Mouse (Mus musculus) layer of hippocampus, adult 2 months (tissue): Measurements from ENCODE around the gene Sipa1l3. TPM values are rescaled to one million over a fixed set of nuclear protein-coding genes. Genes with fewer than 3 reads are reported as not detected.

ENCODE experiments used
- DNase-seq, 2 experiments: peaks; one replicate each; pipeline ENCODE4 v3.0.0; 2022; ENCODE audit warnings: low spot score in 2 of 2
- H3K27ac ChIP-seq: fragments of 200-600 bp; 2 replicates; pipeline ENCODE4 v1.8.1; 2022
- H3K4me3 ChIP-seq: fragments of 200-600 bp; 2 replicates; pipeline ENCODE4 v1.8.1; 2022; ENCODE audit warnings: mild to moderate bottlenecking
- CTCF ChIP-seq: fragments of 200-600 bp; conservative IDR thresholded peaks from 2 replicates; pipeline ENCODE4 v1.8.1; 2022; ENCODE audit warnings: antibody characterized with exemption, mild to moderate bottlenecking, moderate library complexity
- long read RNA-seq, 2 experiments: library from polyadenylated mRNA; stranded (forward); transcript quantifications; one replicate each; pipeline ENCODE4 v2.0.0; 2021; ENCODE audit warnings: borderline mapping rate in 2 of 2
- total RNA-seq, 2 experiments: library from RNA; stranded (reverse); gene quantifications; 2 replicates each; pipeline ENCODE4 v1.2.3; 2021

Sipa1l3 gene
- total RNA-seq, result 100 to 1,000 TPM; 240 to 260 TPM
- long read RNA-seq, experiment 1, partial matches to known transcripts, result 22 of 89 reads
- long read RNA-seq, experiment 1, other reads (novel, unspliced or antisense), result 64 of 89 reads
- long read RNA-seq, experiment 2, partial matches to known transcripts, result 48 of 134 reads
- long read RNA-seq, experiment 2, other reads (novel, unspliced or antisense), result 84 of 134 reads

- peak; percentile 97 for DNase-seq
- no peak; the same call in 1 of the 2 replicates for TF ChIP-seq CTCF
- H3K4me3 ChIP-seq, result peak within 1 kb of the TSS; percentile 67
- peak within 1 kb of the TSS; percentile 93 for H3K27ac ChIP-seq
Measured at GRCm38 (mm10) chr7:29518421-29519210, at the start of gene Sipa1l3. Sipa1l3 (minus strand) TSS chr7:29518641.

DNA sequence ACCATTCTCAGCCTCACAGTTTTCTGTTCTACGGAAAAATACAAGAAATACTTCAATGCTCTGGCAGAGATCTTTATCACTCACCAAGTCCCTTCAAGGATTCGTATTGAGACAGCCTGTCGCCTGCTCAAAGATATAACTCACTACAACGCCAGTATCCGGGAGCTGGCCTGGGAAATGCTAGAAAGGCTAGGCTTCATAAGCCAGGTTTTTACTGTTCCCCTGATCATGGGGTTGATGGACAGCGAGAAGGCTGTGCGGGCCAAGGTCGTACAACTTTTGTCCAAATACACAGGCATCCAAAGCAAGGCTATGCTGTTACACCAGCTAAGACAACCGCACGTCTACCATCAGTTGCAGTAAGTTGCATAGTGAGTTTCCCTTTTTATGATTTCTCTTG, 44.6 kb upstream of the Sipa1l3 start:
- no peak for DNase-seq
- Histone ChIP-seq H3K27ac (no peak overlapping the region), H3K4me3 (no peak overlapping the region)
- no peak for TF ChIP-seq CTCF

- DNase-seq, result no peak
- Histone ChIP-seq H3K4me3 (no peak overlapping the region), H3K27ac (no peak overlapping the region)
- TF ChIP-seq CTCF, result no peak
Measured at GRCm38 (mm10) chr7:29561046-29561445, 42.6 kb upstream of the Sipa1l3 start.

- no peak for DNase-seq
- Histone ChIP-seq H3K4me3 (no peak overlapping the region), H3K27ac (no peak overlapping the region)
- peak; percentile 61 for TF ChIP-seq CTCF
Measured at GRCm38 (mm10) chr7:29559290-29559689, 40.8 kb upstream of the Sipa1l3 start.

DNA sequence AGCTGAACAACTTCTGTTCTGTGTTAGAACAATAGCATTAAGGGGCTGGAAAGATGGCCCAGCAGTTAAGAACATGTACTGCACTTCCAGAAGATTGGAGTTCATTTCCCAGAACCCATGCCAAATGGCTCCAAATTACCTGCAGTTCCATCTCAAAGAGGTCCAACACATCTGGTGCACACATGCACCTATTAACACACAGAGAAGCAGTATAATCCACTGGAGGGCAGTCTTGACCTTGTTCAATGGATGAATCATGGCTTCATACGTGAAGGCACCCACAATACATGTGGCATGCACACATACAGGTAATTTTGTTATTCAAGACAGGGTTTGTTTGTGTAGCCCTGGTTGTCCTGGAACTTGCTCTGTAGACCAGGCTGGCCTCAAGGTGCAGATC, 40.3 kb upstream of the Sipa1l3 start:
- no peak for TF ChIP-seq CTCF

DNA sequence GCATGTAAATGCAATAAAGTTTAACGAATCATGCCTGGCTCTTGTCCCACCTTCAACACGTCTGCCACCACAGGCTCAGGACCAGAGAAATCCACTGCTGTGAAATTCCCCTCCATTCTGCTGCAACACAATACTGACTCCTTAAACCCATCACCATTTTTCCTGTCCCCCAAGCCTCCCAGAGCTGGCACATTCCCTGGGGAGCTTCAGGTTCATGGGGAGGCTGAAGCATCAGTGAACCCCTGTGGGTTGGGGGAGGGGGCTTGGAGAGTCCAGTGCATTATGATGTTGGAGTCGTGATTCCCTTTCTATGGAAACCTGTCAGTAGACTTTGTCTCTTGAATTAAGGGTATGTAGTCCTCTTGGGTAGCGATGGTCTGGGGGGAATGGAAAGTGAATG, 37.8 kb upstream of the Sipa1l3 start:
- Histone ChIP-seq H3K4me3 (no peak overlapping the region), H3K27ac (no peak overlapping the region)
- no peak for TF ChIP-seq CTCF
- no peak for DNase-seq

More for the DNA sequence above, 40.3 kb upstream of the Sipa1l3 start:
- Histone ChIP-seq H3K4me3 (no peak overlapping the region), H3K27ac (no peak overlapping the region)
- DNase-seq, result no peak

GRCm38 (mm10) chr7:29555521-29555920, 37.1 kb upstream of the Sipa1l3 start:
- Histone ChIP-seq H3K4me3 (no peak overlapping the region), H3K27ac (no peak overlapping the region)
- TF ChIP-seq CTCF, result no peak
- no peak for DNase-seq

DNA sequence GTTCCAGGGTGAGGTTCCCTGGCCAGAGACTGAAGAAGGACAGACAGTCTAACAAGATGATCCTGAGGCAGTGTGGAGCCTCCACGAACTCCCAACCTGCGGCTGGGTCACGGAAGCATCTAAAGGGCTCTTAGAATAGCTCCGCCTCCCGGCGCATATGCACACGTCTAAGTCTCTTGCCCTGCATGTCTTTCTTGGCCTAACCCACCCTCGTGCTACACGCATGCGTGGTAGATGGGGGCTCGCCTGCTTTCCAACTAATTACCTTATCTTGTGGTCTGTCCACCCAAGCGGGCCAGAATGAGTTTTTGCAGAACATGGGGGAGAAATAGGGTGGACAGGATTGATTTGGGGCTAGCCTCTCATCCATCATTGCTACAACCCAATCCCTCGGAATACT, 36.6 kb upstream of the Sipa1l3 start:
- no peak for DNase-seq
- H3K27ac ChIP-seq, result no peak overlapping the region
- no peak overlapping the region for H3K4me3 ChIP-seq
- no peak for TF ChIP-seq CTCF

DNA sequence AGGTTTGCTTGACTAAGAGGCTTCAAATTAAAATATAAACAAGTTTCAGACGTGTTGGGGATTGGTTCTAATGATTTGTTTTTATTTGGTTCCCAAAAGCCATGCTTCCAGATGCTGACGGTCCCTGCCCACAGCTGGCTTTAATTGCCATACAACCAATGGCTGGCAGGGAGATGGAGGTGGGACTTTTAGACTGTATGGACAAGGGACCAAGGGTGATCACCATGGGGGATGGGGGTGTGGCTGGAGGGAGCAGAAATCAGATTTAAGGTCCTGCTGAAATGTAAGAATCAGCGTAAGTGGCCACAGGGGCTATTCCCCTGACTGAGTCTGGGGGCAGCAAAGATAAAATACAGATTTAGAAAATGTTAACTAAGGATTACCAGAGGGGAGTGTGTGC, 32.2 kb upstream of the Sipa1l3 start:
- no peak for TF ChIP-seq CTCF
- no peak overlapping the region for H3K27ac ChIP-seq
- no peak overlapping the region for H3K4me3 ChIP-seq
- no peak for DNase-seq

DNA sequence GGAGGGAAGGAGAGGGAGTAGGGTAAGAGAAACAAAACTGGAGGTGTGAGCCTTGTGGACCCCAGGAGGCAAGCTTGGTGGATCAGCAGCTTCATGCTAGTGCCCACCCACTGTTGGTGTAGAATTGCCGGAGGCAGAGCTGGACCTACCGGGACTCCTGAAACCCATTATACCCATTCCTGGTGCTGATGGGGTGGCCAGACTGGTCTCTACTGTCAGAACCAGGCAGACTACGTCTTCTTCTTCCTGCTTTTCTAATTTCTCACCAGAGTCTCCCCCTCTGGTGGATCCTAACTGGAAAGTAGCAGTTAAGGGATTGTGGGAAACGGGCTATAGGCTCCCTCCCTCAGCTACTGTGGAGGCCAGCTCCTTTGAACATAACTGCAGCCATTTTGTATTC, 23.2 kb upstream of the Sipa1l3 start:
- Histone ChIP-seq H3K4me3 (no peak overlapping the region), H3K27ac (no peak overlapping the region)
- no peak for TF ChIP-seq CTCF
- no peak for DNase-seq

GRCm38 (mm10) chr7:29541186-29541585, 22.7 kb upstream of the Sipa1l3 start:
- no peak overlapping the region for H3K4me3 ChIP-seq
- no peak overlapping the region for H3K27ac ChIP-seq
- DNase-seq, result no peak
- no peak for TF ChIP-seq CTCF

DNA sequence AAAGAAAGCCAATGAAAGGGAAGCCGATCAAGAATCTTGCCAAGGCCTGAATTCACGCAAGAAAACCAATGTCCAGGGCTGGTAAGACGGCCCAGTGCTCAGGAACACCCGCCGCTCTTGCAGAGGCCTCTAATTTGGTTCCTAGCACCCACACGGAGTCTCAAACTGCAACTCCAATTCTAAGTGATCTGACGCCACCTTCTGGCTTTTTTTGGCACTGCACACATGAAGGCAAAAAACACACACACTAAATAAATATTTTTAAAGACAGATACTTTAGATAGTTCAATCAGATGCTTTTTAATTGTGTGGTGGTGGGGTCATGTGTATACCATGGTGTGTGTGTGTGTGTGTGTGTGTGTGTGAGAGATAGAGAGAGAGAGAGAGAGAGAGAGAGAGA, 22.2 kb upstream of the Sipa1l3 start:
- no peak; the same call in 1 of the 2 replicates for TF ChIP-seq CTCF
- Histone ChIP-seq H3K27ac (no peak overlapping the region), H3K4me3 (no peak overlapping the region)
- no peak for DNase-seq

DNA sequence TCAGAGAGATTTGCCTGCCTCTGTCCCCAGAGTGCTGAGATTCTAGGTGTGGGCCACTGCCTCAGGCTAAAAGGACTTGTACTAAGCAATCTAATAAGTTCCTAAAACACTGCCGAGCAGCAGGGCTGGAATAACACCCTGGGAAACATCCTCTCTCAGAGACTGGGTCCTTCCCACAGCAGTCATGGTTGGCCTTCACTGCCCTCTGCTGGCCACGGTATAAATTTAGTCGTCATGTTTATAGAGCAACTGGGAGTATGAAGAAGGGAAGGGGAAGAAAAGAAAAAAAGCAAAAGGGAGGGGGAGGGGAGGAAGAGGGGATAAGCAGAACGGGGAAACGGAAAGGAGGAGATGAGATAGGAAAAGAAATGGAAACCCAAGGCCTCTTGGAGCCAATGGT, 5.3 kb upstream of the Sipa1l3 start:
- DNase-seq, result peak; percentile 80 to 85
- TF ChIP-seq CTCF, result peak; percentile 78
- Histone ChIP-seq H3K4me3 (no peak overlapping the region), H3K27ac (no peak overlapping the region)
